Mouse (Mus musculus) right cerebral cortex, adult 2 months (tissue): Measurements from ENCODE around the gene Fry.

Experiments used
- DNase-seq, 2 experiments: peaks; one replicate each; pipeline ENCODE4 v3.0.0; 2021 to 2022; ENCODE audit warnings: low spot score in 2 of 2

Gene Fry

DNA sequence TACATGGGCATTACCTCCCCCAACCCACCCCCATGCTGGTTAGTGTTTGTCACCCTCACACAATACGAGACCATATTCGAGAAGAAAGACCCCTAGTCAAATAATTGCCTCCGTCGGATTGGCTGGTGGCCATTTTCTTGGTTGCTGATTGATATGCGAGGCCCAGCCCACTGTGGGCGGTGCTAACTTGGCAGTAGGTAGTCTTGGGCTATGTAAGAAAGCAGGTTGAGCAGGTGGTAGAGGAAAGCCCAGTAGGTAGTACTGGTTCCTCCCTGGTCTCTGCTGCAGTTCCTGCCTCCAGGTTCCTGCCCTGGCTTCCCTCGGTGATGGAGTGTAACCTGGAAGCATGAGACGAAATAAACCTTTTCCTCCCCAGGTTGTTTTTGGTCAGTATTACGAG lies 153.7 kb downstream of the Fry start:
- DNase-seq = no peak

DNA sequence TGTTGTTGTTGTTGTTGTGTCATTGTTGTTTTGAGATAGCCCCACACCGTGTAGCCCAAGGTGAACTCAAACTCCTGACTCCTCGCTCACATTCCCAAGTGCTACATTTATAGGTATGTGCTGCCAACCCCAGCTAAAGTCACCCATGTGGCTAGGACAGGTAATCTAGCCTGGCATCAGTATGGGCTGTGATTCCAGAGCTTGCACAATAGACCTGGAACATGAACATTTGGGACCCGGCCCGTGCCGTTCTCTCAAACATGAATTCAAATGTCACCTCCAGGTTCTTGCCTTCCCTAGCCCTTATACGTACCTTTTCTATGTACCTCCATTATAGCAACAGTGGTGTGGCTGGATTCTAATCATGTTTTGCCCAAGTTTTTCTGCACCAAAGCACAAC lies 156.9 kb downstream of the Fry start:
- no peak for DNase-seq

DNA sequence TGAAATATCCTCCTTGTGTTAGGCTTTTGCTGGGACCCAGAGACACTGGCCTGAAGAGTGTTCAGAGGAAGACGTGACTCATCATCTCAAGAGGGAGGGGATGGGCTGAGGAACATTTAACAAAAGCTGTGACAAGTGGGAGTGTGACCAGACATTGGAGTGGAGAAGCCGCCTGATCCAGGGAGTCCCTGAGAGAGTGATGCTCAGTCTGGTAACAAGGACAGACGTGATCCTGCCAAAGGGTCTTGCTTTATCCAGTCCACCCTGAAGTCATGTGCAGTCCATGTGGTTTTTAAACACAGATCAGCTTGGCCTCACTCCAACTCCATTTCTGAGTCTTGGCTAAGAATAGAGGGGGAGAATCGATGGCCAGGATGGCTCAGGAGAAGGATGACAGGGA lies 158.2 kb downstream of the Fry start:
- peak in 1 of 2 experiments; percentile 57 for DNase-seq

DNA sequence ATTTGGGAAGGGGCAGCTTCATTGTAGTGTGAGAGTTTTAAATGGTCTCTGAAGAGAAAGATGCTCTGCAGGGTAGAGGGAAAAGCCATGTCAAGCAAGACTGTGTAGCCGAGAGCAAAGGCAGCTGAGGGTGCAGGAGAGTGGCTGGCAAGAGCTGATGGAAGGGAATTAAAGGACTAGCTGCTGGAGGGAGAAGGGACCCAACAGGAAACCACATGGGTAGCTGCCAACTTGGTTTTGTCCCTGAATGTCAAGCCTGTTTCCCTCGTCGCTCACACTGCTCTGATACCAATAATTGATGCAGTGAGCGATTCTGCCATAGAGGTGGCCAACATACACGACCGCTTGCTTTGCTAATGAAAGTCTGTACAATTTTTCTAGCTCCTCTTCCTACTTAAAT lies 160.9 kb downstream of the Fry start:
- DNase-seq = no peak

DNA sequence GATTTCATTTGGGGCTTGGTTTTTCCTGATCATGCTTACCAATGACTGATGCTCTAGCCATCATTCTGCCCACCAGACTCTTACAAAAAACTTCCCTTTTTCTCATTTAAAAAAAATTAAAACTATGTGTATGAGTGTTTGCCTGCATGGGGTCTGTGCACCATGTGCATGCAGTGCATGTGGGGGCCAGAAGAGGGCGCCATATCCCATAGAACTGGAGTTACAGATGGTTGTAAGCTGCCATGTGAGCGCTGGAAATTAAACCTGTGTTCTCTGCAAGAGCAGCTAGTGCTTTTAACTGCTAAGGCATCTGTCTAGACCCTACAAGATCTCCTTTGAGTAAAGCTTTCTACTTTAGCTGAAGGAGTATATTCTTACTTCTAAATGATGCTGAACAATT lies 162.6 kb downstream of the Fry start:
- DNase-seq = no peak

DNA sequence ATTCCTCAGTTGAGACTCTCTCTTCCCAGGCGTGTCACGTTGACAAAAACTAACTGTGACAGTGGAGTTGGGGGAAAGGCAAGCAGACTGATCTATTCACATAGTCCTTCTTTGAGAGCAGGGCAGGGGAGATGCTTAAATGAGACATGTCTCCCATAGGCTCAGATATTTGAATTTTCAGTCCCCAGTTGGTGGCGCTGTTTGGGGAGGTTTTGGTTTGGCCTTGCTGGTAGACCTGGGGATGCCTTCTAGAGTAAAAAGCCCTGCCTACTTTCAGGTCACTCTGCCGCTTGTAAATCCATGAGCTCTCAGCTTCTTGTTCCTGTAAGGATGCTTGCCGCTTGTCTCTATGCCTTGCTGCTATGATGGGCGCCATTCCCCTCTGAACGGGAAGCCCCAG lies 163.6 kb downstream of the Fry start:
- no peak for DNase-seq

DNA sequence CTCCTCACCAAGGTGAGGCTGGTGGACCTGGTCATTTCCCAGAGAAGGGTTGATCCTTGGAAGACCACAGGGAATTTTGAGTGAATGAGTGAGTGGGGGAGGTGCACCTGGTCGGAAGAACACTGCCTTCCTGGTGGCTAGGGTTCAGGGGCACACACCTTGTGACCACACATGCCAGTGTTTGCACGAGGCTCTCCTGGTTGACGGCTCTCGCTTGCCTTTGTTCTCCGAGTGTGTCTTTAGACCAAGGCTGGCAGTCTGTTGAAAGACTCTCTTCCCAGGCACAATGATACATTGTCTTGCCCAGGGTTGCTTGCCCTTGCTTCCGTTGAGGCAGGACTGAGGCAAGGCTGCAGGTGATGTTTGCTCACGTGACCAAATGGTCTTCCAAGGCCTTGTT lies 169.5 kb downstream of the Fry start:
- DNase-seq = no peak

DNA sequence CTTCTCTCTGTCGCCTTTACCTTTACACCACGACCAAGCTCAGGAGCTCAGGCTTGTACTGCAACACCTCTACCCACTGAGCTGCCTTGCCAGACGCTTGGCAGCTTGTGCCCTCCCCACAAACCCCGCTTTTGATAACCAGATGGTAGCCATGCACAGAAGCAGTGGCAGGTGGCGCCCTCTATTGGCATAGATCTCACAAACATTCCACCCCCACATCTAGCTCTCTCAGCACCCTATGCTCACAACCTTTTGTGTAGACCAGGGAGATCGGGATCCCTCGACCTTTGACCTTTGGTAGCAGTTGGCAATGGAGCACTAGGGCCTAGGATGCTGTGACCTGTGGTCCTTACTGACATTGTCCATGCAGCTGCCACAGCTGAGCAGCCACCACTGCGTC lies 171.2 kb downstream of the Fry start:
- no peak for DNase-seq

DNA sequence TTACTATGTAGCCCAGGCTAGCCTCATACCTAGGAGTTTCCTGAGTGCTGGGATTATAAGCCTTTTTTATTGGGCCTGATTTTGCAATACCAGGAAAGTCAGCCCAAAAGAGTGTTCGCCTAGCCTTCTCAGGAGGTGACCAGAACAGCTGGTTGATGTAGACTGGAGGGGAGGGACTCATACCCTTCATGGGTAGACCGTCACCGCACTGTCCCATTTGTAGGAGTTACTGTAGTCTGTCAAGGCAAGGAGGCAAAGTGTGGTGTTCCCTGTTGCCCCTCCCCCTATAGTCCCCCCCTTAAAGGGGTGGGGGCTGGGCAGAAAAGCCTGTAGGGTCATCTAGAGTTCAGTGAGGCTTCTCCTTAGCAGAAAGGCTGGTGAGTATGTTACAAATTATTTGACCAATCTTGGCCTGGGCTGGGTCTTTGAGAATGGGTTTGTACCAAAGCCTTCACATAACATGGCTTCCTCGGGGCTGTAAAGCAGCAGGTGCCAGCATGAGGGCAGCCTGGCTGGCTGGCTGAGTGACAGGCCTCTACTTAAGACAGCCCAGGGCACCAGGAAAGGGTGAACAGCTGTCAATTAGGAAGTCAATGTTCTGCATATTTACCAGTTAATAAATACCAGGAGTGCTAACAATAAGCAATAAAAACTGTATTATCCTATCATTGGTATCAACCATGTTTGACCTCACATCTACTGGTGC lies 172.2 kb downstream of the Fry start:
- DNase-seq = no peak

DNA sequence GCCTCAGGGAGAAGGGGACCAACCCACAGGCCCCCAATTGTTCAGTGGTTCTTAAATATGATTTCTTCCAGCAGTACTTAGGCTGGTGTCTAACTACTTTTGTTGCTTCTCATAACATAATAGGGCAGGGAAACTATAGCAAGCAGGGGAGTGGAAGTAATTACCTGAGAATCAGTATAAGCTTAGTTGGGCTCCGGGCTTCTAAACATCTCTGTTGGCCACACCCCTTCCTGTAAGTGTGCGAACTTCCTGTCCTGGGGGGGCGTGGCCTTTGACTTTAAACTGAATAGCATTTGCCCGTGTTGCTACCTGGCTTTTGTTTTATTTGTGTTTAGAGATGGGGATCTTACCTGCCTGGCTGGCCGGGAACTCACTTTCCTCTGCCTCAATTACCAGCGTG lies 172.8 kb downstream of the Fry start:
- no peak for DNase-seq

DNA sequence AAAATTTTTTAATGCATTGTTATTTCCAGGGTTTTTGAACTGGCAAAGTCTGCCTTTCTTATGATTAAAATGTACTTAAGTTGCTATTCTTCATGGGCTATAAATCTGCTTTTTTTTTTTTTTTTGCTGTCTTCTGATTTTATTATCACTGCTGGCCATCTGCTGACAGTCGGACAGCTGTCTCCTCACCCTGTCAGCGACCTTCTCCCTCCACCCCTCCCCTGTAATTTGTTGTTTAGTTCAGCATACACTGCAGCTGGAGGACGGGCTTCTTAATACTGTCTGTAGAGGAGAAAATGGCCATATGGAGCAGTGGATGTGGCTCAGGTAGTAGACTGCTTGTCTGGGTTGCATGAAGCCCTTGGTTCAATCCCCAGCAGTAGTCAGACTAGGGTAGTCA lies 173.7 kb downstream of the Fry start:
- no peak for DNase-seq

DNA sequence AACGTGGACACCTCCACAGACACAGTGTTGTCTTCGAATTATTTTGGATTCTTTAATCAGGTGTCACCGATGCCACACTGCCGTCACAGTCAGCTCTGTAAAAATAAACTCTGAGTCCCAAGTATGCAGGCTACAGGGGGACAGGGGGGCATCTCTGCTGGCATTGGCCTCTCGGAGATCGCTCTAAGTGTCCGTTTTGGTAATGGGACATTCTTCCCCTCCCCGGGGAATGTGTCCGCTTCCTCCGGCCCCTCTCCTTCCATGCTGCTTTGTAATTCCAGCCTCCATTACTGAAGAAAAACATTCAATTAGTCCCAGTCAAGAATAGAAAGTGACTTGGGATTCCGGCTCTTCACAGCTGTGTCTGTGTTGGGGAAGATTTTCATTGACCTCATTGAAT lies 175.9 kb downstream of the Fry start:
- no peak for DNase-seq

DNA sequence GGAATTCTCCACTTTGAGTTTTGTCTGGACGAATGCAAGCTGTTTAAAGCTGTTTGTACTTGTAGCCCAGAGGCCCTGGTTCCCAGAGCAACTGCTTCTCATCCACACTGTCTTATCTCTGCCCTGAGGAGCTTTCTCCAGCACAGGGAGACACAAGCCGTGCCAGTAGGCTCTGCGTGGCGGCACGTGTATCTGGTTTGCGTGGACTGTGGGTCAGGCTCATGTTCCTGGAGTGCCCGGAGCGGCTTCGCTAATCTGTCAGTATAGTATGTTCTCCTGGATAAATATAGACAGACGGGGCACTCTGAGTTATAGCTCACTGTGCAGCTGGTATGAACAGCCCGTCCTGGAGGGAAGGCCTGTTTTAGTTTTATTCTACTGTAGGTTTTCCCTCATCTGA lies 176.7 kb downstream of the Fry start:
- DNase-seq = no peak

DNA sequence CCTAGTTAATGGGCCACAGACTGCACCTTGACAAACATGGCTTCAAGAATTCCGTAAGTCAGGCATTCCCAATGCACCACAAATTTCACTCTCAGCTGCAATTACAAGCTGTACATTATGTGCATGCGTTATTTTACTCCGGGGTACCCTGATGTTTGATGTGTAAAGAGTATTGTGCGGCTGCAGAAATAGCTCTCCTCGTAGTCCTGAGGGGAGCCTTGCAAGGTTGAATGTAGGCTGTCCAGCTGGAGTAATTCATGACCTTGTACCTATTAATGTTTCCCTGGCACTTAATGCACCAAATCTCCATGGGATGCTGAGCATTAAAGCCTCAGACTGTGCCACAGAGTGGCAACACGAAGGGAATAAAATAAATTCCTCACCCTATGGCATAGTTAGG lies 180.5 kb downstream of the Fry start:
- no peak for DNase-seq

DNA sequence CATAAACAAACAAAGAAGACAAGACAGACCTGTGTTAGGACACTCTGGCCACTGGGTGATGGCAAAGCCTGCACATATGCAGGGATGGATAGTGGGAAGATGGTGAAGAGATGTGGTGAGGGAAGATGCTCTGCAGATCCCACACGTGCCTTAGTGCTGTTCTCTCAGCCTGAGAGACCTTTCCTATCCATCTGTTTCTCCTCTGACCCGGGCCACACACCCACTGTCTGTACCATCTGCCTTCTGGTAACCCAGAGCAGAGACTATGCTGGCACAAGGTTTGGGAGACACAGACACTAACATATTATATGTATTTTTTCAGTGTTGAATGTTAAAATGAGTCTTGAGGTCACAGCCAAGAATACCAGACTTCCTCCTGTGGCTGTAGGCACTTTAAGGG lies 183.7 kb downstream of the Fry start:
- DNase-seq = no peak

DNA sequence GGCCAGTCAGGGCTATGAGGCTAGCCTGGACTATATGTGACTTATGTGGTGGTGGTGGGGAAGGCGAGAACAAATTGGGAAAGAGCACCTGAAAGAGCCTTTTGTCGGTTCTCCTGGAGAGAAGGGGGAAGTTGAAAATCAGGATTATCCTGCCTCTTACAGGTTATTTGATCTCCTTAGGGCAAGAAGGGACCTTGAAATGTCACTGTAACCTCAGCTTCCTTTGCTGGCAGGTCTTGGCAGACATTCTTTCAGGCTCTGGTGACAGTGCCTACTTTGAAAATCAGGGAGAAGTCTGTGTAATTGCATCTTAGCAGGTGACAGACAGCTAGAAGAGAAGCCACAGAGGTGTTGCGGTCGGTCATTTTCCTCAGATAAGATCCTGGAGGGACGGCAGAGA lies 184.6 kb downstream of the Fry start:
- DNase-seq = no peak

DNA sequence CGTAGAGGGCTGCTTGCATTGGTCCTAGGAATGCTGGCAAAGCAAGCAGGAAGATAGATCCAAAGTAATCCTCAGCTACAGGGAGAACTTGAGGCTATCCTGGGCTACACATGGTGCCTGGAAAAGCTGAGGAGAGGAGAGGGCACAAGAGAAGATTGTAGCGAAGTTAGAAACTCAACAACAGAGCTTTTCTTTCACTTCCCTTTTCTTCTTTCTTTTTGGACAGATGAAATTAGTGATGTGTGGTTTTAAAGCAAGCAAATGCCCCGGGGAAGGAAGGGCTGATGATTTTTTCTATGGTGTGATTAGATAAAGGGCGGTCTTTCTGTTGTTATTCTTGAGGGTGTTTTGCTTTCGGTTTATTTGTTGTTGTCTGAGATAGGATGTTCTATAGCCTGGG lies 188.1 kb downstream of the Fry start:
- DNase-seq = no peak

DNA sequence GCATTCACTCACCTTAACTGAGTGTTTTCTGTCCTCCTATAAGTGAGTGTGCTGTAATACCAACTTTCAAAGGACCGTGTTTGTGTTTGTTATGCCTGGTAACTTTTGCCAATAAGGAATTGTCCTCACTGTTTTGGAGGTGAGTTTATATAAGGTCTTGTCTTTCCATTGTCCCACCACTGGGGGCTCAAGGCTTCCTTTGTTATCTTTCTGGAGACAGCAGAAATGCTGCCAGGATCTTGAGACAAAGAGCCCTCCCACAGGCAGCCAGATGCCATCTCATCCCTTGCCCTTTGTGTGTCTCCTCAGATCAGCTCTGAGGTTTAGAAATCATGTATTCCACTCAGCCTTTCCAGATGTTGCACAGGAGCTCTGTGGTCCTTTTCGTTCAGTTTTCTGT lies 194.8 kb downstream of the Fry start:
- DNase-seq = no peak

DNA sequence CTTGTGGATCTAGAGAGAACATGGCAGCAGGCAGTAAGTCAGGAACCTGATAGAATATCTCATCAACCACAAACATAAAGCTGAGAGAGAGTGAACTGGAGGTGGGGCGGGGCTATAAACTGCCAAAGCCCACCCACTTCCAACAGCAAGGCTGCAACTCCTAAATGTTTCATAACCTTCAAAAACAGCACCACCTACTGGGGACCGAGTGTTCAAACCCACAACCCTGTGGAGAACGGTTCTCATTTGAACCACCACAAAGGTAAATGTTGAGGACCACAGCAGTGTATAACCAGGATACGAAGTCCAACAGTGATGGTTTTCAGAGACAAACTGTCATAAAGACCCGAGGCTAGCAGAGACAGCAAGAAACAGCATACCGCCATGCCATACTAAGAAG lies 196.1 kb downstream of the Fry start:
- no peak for DNase-seq

DNA sequence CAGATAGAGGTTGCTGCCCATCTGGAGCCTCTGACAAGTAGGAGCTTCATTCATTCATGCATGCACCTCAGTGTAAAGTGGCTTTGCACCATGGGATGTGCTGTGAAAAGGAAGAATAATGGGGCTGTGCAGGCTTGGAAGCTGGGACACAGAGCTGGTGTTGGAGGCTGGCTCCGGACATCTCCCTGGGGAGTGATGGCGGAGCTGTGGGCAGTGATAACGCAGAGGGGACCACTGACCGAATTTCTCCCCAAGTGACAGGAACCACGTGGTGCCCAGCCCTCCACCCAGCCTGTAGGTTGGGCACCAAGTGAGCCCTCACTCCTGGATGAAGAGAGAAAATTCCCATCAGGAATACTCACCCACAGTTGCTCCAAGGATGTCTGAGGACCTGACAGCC lies 207.0 kb downstream of the Fry start:
- no peak for DNase-seq

DNA sequence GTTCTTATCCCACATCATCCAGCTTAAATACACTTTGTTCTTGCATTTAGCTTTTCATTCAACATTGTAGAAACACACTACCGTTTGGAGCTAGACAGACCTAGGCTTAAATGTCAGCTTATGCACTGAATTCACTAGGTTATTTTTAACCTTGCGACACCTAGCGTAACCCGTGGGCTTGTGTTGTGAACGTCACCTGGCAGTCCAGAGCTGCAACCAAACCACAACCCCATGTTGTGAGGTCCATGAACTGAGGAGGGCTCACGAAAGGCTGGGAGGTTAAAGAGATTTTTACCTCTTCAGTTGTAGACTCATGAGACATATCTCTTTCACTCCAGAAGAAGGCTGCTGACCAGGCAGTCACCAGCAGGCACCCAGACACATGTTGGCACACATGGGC lies 210.2 kb downstream of the Fry start:
- no peak for DNase-seq

DNA sequence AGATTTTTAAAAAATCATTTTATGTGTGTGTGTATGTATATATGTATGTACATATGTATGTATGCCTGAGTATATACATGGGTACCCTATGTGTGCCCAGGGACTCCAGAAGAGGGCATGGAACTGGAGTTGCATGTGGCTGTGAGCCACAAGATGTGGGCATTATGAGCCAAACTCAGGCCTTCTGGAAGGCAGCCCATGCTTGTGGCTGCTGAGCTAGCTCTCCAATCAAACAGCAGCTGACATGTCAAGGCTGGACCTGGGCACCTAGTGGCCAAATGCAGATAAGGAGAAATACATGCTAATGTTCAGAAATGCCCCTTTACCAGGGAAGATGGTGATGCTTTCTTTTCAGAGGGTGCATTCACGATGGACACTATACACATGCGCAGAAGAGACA lies 213.4 kb downstream of the Fry start:
- DNase-seq = no peak

DNA sequence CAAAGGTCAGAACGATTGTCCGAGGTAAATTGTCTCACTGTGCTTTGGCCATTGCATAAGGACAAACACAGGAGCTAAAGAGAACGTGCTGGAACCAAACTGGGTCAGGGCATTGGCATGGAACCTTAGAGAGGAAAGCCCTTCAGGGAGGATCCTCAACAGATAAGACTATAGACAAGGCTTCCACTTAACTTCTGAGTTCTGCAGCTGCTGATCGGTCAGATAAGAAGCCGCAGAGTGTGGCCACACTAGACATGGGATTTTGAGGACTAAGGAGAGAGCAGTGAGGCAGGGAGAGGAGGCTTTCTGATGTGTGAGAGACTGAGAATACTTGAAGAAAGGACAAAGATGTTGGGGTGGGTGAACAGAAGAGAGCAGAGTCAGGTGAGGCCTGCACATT lies 214.4 kb downstream of the Fry start:
- no peak for DNase-seq

DNA sequence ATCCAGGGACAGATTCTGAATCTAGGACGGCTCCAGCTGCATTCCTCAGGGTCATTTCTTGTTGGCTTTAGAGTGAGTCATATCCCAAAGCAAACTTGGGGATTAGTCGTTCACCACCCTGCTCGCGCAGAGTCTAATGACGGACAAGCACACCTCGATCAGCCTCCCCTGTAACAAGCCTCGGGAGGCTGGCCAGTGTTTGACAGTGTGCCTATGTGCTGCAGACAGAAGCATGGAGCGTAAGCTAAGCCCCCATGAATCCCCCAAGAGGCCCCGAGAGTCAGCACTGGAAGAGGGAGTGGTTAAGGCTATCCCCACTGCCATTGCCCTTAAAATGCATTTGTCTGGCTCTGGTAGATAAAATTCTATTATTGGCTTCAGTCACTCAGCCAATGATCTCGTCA lies 214.9 kb downstream of the Fry start:
- DNase-seq = no peak

DNA sequence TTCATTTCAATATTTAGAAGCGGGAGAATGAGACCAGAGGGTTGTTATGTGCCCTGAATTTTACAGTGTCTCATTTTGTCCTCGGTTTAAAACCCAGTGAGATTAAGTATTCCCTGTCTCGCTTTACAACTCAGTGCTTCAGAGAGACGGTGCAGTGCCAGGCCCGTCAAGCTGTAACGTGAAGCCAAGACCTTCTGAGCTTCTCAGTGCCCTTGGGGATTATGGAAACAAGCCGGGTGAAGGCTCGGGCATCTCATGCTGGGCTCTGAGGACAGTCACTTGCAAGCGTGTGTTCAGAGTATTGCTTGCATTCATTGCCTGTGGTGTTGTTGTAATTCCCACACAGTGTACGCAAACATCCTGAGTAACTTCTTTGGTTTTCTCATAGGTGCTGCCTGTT lies 218.0 kb downstream of the Fry start:
- no peak for DNase-seq
